Mouse (Mus musculus) MEL (cell line): ENCODE data around the gene Exoc4. TPM values are rescaled to one million over a fixed set of nuclear protein-coding genes. Genes with fewer than 3 reads are reported as not detected.

Experiments
- DNase-seq: peaks from one replicate; pipeline ENCODE4 v3.0.0; 2011; ENCODE audit warnings: low read depth, low spot score
- H3K27ac ChIP-seq: 2 replicates; pipeline ENCODE4 v1.5.1; 2012; ENCODE audit warnings: low read depth, mild to moderate bottlenecking, control low read depth, low read length, moderate library complexity; ENCODE audit not compliant: control insufficient read depth
- H3K27me3 ChIP-seq, 2 experiments: fragments of 150-350 bp in 1 of 2; sonication (generic) in 1 of 2; 2 replicates each; pipeline ENCODE4 v1.6.1; 2012; ENCODE audit warnings: low read length in 2 of 2, mild to moderate bottlenecking in 2 of 2, improper control_type of control experiment in 1 of 2, moderate library complexity in 1 of 2; ENCODE audit not compliant: insufficient read depth in 2 of 2, control insufficient read depth in 1 of 2
- H3K36me3 ChIP-seq, 2 experiments: 2 replicates each; pipeline ENCODE4 v1.6.1; 2012 to 2014; ENCODE audit warnings: low read length in 2 of 2, improper control_type of control experiment in 1 of 2, inconsistent platforms in 1 of 2, mild to moderate bottlenecking in 1 of 2; ENCODE audit not compliant: insufficient read depth in 2 of 2, control insufficient read depth in 1 of 2
- H3K4me1 ChIP-seq, 2 experiments: fragments of 150-350 bp in 1 of 2; sonication (generic) in 1 of 2; 2 replicates each; pipeline ENCODE4 v1.6.1; 2012; ENCODE audit warnings: low read length in 2 of 2, improper control_type of control experiment in 1 of 2, mild to moderate bottlenecking in 1 of 2; ENCODE audit not compliant: insufficient read depth in 2 of 2, control insufficient read depth in 1 of 2
- H3K4me3 ChIP-seq, 2 experiments: fragments of 150-350 bp in 1 of 2; sonication (generic) in 1 of 2; 2 replicates each; pipeline ENCODE4 v1.5.1; 2012; ENCODE audit warnings: low read depth in 2 of 2, low read length in 2 of 2, mild to moderate bottlenecking in 2 of 2, moderate library complexity in 2 of 2, control low read depth in 1 of 2, improper control_type of control experiment in 1 of 2; ENCODE audit not compliant: control insufficient read depth in 1 of 2, insufficient read depth in 1 of 2
- H3K79me2 ChIP-seq: 2 replicates; pipeline ENCODE4 v1.6.1; 2012; ENCODE audit warnings: mild to moderate bottlenecking, low read length, moderate library complexity; ENCODE audit not compliant: control insufficient read depth, poor library complexity, insufficient read depth
- H3K9ac ChIP-seq: 2 replicates; pipeline ENCODE4 v1.6.1; 2012; ENCODE audit warnings: low read depth, mild to moderate bottlenecking, control low read depth, low read length, moderate library complexity; ENCODE audit not compliant: control insufficient read depth, poor library complexity, severe bottlenecking
- H3K9me3 ChIP-seq: fragments of 150-350 bp; sonication (generic); replicated peaks from 2 replicates; pipeline ENCODE4 v1.6.1; 2012; ENCODE audit warnings: mild to moderate bottlenecking, low read length, improper control_type of control experiment, moderate library complexity; ENCODE audit not compliant: insufficient read depth
- BHLHE40 ChIP-seq: IDR thresholded peaks from 2 replicates; pipeline ENCODE4 v1.6.1; 2012; ENCODE audit warnings: low read depth, mild to moderate bottlenecking, inconsistent platforms, low read length, improper control_type of control experiment, borderline replicate concordance
- CHD2 ChIP-seq: IDR thresholded peaks from 2 replicates; pipeline ENCODE4 v1.6.1; 2011; ENCODE audit warnings: low read length, improper control_type of control experiment
- CTCF ChIP-seq, 3 experiments: IDR thresholded peaks in 2 of 3; conservative IDR thresholded peaks in 1 of 3; 2 replicates each; pipeline ENCODE4 v1.5.1; 2011 to 2012; ENCODE audit warnings: low read length in 3 of 3, low read depth in 2 of 3, mild to moderate bottlenecking in 2 of 3, improper control_type of control experiment in 1 of 3, inconsistent platforms in 1 of 3, mixed read lengths in 1 of 3, moderate library complexity in 1 of 3; ENCODE audit not compliant: control insufficient read depth in 1 of 3, insufficient read depth in 1 of 3, poor library complexity in 1 of 3, severe bottlenecking in 1 of 3
- EP300 ChIP-seq, 2 experiments: IDR thresholded peaks; 2 replicates each; pipeline ENCODE4 v1.6.1; 2011; ENCODE audit warnings: improper control_type of control experiment in 2 of 2, low read length in 2 of 2, low read depth in 1 of 2, mild to moderate bottlenecking in 1 of 2
- GATA1 ChIP-seq: IDR thresholded peaks from 2 replicates; pipeline ENCODE4 v1.6.1; 2011; ENCODE audit warnings: low read depth, low read length, improper control_type of control experiment
- MAX ChIP-seq: IDR thresholded peaks from 2 replicates; pipeline ENCODE4 v1.6.1; 2011; ENCODE audit warnings: low read length, improper control_type of control experiment
- MYC ChIP-seq: IDR thresholded peaks from 2 replicates; pipeline ENCODE4 v1.6.1; 2011; ENCODE audit warnings: low read depth, mild to moderate bottlenecking, low read length, improper control_type of control experiment, moderate library complexity
- NRF1 ChIP-seq: IDR thresholded peaks from 2 replicates; pipeline ENCODE4 v1.6.1; 2014; ENCODE audit warnings: low read depth, mild to moderate bottlenecking, inconsistent platforms, low read length, improper control_type of control experiment, moderate library complexity; ENCODE audit not compliant: poor library complexity, insufficient read depth, severe bottlenecking
- POLR2AphosphoS5 ChIP-seq: IDR thresholded peaks from 2 replicates; pipeline ENCODE4 v1.6.1; 2012; ENCODE audit warnings: low read depth, borderline replicate concordance, mild to moderate bottlenecking, inconsistent platforms, low read length, moderate library complexity, mixed read lengths
- RAD21 ChIP-seq: IDR thresholded peaks from 2 replicates; pipeline ENCODE4 v1.6.1; 2011; ENCODE audit warnings: mild to moderate bottlenecking, low read depth, low read length, improper control_type of control experiment
- RCOR1 ChIP-seq: IDR thresholded peaks from 2 replicates; pipeline ENCODE4 v1.6.1; 2012; ENCODE audit warnings: low read depth, mild to moderate bottlenecking, inconsistent platforms, low read length, improper control_type of control experiment
- SMC3 ChIP-seq: IDR thresholded peaks from 2 replicates; pipeline ENCODE4 v1.6.1; 2011; ENCODE audit warnings: low read depth, low read length, improper control_type of control experiment
- TAL1 ChIP-seq: IDR thresholded peaks from 2 replicates; pipeline ENCODE4 v1.6.1; 2012; ENCODE audit warnings: mild to moderate bottlenecking, inconsistent platforms, low read length, moderate library complexity, mixed read lengths
- TBP ChIP-seq: IDR thresholded peaks from 2 replicates; pipeline ENCODE4 v1.8.0; 2011; ENCODE audit warnings: low read depth, low read length, improper control_type of control experiment
- UBTF ChIP-seq: IDR thresholded peaks from 2 replicates; pipeline ENCODE4 v1.6.1; 2012; ENCODE audit warnings: low read depth, mild to moderate bottlenecking, inconsistent platforms, low read length, improper control_type of control experiment, moderate library complexity, borderline replicate concordance; ENCODE audit not compliant: insufficient read depth
- ZC3H11A ChIP-seq: IDR thresholded peaks from 2 replicates; pipeline ENCODE4 v1.6.1; 2012; ENCODE audit warnings: low read depth, mild to moderate bottlenecking, inconsistent platforms, low read length, improper control_type of control experiment
- ZNF384 ChIP-seq: IDR thresholded peaks from 2 replicates; pipeline ENCODE4 v1.6.1; 2012; ENCODE audit warnings: low read depth, mild to moderate bottlenecking, inconsistent platforms, low read length, improper control_type of control experiment
- polyA plus RNA-seq, 2 experiments: library from polyadenylated mRNA; stranded (reverse) in 1 of 2; unstranded in 1 of 2; fragments of >175 nt in 1 of 2; fragments of >200 nt in 1 of 2; gene quantifications; 2 replicates each; pipeline versions ENCODE4 v1.2.1 to v1.2.4; 2012; ENCODE audit warnings: low replicate concordance in 2 of 2, low read depth in 1 of 2; ENCODE audit not compliant: insufficient read length in 2 of 2, insufficient read depth in 1 of 2, missing spikeins in 1 of 2
- total RNA-seq: library from RNA; depleted of rRNA; stranded (reverse); fragments of 300-350 nt; gene quantifications from 2 replicates; pipeline ENCODE4 v1.2.3, GENCODE M21; 2012

Gene Exoc4
- total and polyA plus RNA-seq, 3 experiments: 16.4 to 22.6 TPM; not detected in 1

DNA sequence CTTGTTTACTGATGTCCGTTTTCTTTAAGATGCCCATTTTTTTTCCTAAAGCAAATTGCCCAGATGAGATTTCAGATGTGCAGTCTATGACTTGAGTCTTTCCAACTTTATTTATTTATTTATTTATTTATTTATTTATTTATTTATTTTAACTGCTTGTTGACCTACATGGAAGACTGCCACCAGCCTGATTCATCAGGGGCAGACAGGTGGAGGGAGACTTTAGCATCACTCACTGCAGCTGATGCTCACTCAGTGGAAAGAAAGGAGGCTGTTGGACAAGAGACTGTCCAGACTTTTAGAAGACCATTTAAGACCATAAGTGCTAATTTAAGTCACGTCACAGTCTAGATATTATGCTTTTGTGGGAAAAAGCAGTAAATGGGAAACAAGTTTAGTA is 313.0 kb downstream of the Exoc4 start:
- no peak overlapping the region for H3K9ac ChIP-seq
- H3K9me3 ChIP-seq: no peaks in the 10 kb centered on the region
- peaks cover 0 to 5% of the 10 kb centered on the region in 2 experiments; a peak in 2 of 4 replicates for H3K4me1 ChIP-seq
- H3K36me3 ChIP-seq: peaks cover 0 to 6% of the 10 kb centered on the region in 2 experiments; a peak in 2 of 4 replicates
- H3K27ac ChIP-seq: no peak overlapping the region
- no peaks in the 10 kb centered on the region for H3K79me2 ChIP-seq
- TF ChIP-seq RAD21 (no peak), MAX (no peak), ZC3H11A (no peak), POLR2AphosphoS5 (no peak), MYC (no peak), RCOR1 (no peak)
- no peak for DNase-seq
- H3K4me3 ChIP-seq: no peak overlapping the region
- no peaks in the 10 kb centered on the region for H3K27me3 ChIP-seq

DNA sequence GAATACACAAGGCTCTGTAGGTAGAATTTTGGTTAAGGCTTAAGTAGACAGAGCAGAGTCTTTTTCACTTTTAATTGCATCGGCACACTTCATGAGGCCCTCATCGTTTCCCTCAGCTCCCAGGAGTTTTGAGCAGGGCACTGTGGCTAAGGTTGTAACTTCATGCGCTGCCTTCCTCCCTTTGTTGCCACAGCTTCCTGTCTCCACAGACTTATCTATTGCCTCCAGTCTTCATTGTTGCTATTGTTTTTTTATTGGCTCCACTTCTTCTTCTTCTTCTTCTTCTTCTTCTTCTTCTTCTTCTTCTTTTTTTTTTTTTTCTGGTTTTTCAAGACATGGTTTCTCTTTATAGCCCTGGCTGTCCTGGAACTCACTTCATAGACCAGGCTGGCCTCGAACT is 327.1 kb downstream of the Exoc4 start:
- Histone ChIP-seq H3K27me3 (no peaks in the 10 kb centered on the region), H3K4me1 (no peaks in the 10 kb centered on the region; a peak in 1 of 4 replicates), H3K27ac (no peak overlapping the region), H3K79me2 (no peaks in the 10 kb centered on the region), H3K36me3 (no peaks in the 10 kb centered on the region), H3K9me3 (no peaks in the 10 kb centered on the region), H3K4me3 (no peak overlapping the region), H3K9ac (no peak overlapping the region)
- DNase-seq: peak; percentile 54
- no peak for TF ChIP-seq BHLHE40
- no peak for TF ChIP-seq RAD21
- no peak for TF ChIP-seq NRF1
- peak; percentile 26 to 50; a peak in 3 of 4 replicates for TF ChIP-seq EP300 (IDR thresholded peaks at IDR 0.05; ENCODE audit: low read depth in 1 of 2, low read length in 2 of 2)
- peak; percentile 52 for TF ChIP-seq GATA1
- TF ChIP-seq CTCF (IDR thresholded peaks at IDR 0.05 in 2 of 3, conservative IDR thresholded peaks at IDR 0.05 in 1 of 3; ENCODE audit: control insufficient read depth in 1 of 3, insufficient read depth in 1 of 3, low read depth in 2 of 3, low read length in 3 of 3, poor library complexity in 1 of 3, severe bottlenecking in 1 of 3): no peak
- no peak for TF ChIP-seq CHD2
- TF ChIP-seq ZNF384: peak; percentile 72
- TF ChIP-seq UBTF: no peak
- TF ChIP-seq TBP: no peak
- no peak for TF ChIP-seq TAL1
- TF ChIP-seq SMC3: no peak
